Mouse (Mus musculus): ENCODE results near the gene Ap3b1. TPM values are rescaled to one million over a fixed set of nuclear protein-coding genes. Genes with fewer than 3 reads are reported as not detected.

The Ap3b1 gene
- polyA plus RNA-seq, 1 experiment from 2014 or later: 51.4 TPM

GRCm38 (mm10) chr13:94573356-94573755 is 214.6 kb downstream of the Ap3b1 start:
- no peak for ATAC-seq (ENCODE audit: insufficient number of reproducible peaks, insufficient read depth, low FRiP score, low TSS enrichment)
- WGBS: 85% methylated on average over 8 of the region's 8 CpGs
- H3K4me2 ChIP-seq (replicated peaks): no peak overlapping the region
- no peak overlapping the region for H3K4me3 ChIP-seq
- H3K9ac ChIP-seq: no peak overlapping the region
- H3K27ac ChIP-seq: no peak overlapping the region
- H3K36me3 ChIP-seq: no peaks in the 10 kb centered on the region
- no peaks in the 10 kb centered on the region for H3K9me3 ChIP-seq
- H3K4me1 ChIP-seq: peaks cover 6% of the 10 kb centered on the region; the same call in 1 of the 2 replicates
- peaks cover 33% of the 10 kb centered on the region for H3K27me3 ChIP-seq

DNA sequence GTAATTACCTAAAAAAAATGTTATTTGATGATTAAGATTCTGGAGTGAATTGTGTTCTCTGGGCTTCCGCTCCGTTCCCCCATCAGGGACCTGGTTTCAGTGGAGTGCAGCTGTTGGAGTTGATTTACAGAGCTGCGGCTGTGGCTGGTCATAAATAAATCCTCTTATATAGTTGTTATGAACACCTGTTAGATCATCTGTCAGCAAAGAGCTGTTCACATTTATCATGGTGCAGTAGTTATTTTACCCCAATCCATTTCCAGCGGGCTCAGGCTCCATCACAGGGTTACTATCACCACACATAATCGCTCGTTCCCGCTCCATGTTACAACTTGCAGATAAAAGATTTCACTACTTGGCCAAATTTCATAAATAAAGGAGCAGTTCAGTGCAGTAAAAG is 215.1 kb downstream of the Ap3b1 start:
- no peaks in the 10 kb centered on the region for H3K9me3 ChIP-seq
- peaks cover 33% of the 10 kb centered on the region for H3K27me3 ChIP-seq
- H3K4me1 ChIP-seq: peaks cover 6% of the 10 kb centered on the region; the same call in 1 of the 2 replicates
- WGBS: 78% methylated on average over 7 of the region's 7 CpGs
- no peaks in the 10 kb centered on the region for H3K36me3 ChIP-seq
- no peak overlapping the region for H3K27ac ChIP-seq
- no peak overlapping the region for H3K4me2 ChIP-seq (replicated peaks)
- ATAC-seq (ENCODE audit: insufficient number of reproducible peaks, insufficient read depth, low FRiP score, low TSS enrichment): no peak
- H3K4me3 ChIP-seq: no peak overlapping the region
- no peak overlapping the region for H3K9ac ChIP-seq

DNA sequence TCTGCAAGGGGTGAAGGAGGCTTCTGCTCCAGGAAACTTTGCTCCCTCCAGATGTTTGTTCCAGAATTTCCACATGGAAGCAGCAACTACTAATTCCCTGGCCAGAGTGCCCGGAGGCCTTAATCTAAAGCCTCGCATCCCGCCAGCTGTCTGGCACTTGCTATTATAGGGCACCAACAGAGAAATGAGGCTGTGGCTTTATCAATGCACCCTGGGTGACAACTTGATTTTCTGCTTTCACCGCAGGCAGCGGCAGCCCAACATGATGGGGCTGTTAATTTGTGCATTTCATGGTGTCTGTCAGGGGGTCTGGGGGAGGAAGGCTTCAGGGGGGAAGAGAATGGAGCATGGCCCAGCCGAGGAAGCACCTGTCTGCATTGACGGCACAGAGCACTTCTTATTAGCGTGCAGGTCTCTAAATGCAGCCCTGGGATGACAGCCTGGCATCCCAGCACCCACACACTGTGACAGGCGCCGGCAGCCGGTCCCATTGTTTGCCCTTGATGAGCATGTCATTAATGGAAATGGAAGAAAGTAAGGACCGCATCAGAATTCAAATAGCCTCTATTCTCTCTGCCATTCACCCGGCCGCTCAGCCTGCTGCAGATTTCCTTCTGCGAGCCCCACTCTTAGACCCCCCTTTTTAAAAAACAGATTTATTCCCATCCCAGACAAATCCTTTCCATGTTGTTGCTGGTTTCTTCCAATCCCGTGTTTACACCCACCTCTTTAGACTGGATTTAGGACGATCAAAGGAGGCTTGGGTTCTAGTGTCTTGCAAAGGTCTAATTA is 217.0 kb downstream of the Ap3b1 start:
- H3K4me2 ChIP-seq (replicated peaks): no peak overlapping the region

DNA sequence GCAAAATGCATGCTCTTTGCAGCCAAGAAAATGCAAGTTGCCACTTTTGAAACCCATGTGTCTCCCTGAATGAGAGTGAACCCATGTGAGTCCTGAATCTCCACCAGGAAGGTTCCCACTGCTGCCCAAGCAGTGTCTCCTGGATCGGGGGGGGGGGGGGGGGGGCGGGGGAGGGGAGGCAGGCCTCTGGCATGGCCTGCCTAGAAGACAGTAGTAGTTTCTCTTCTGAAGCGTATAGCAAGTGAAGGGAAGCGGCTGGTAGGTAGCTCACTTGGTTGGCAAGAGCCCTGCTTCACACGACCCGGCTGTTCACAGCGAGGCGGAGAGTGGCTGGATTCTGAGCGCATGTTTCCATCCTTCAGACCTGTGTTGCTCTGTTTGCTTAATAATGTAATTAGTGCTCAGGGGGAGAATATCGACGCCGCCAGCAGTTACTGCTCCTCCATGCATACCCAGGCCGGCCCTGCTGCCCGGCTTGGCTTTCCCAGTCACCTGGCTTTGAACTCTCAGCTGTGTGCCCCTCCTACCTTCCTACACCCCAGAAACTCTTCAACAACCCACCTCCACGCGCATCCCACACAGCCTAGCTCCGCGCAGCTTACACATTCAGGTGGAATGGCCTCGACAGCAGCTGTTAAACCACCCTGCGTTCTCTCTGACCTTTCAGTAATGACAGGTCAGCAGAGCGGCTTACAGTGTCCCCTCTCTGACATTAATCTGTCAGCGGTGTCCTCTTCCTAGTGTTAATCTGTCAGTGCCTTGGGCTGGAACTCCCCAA is 217.8 kb downstream of the Ap3b1 start:
- no peaks in the 10 kb centered on the region for H3K9me3 ChIP-seq
- WGBS: 17% methylated on average over 20 of the region's 22 CpGs
- H3K4me3 ChIP-seq: no peak overlapping the region
- H3K27me3 ChIP-seq: peaks cover 33% of the 10 kb centered on the region
- H3K36me3 ChIP-seq: no peaks in the 10 kb centered on the region
- no peak overlapping the region for H3K9ac ChIP-seq
- no peak overlapping the region for H3K4me2 ChIP-seq (replicated peaks)
- no peak for ATAC-seq (ENCODE audit: insufficient number of reproducible peaks, insufficient read depth, low FRiP score, low TSS enrichment)
- H3K27ac ChIP-seq: no peak overlapping the region
- H3K4me1 ChIP-seq: peaks cover 6% of the 10 kb centered on the region; the same call in 1 of the 2 replicates

More for the DNA sequence above, 217.0 kb downstream of the Ap3b1 start:
- Histone ChIP-seq H3K36me3 (no peaks in the 10 kb centered on the region), H3K9ac (no peak overlapping the region), H3K27ac (no peak overlapping the region), H3K4me1 (peaks cover 6% of the 10 kb centered on the region; the same call in 1 of the 2 replicates), H3K27me3 (peaks cover 33% of the 10 kb centered on the region), H3K4me3 (no peak overlapping the region), H3K9me3 (no peaks in the 10 kb centered on the region)
- ATAC-seq (ENCODE audit: insufficient number of reproducible peaks, insufficient read depth, low FRiP score, low TSS enrichment): no peak
- WGBS: 11% methylated on average over 17 of the region's 17 CpGs

DNA sequence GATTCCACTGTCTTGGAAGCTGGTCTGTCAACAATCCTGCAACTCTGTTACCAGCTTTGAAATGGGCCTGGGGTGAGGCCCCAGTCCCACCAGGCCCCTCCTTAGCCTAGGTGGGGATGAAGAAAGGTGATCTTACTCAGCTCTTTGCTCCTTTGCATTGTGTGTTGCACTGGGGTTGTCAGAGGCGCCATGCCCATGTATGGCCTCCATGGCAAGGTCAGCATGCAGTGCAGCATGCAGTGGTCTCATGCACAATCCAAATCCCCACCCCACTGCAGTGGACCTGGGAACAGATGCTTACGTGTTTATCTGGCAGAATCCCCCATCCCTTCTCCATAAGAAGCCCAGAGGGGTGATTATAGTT is 218.4 kb downstream of the Ap3b1 start:
- Histone ChIP-seq H3K27ac (no peak overlapping the region), H3K9me3 (no peaks in the 10 kb centered on the region), H3K4me2 (replicated peaks) (no peak overlapping the region), H3K4me3 (no peak overlapping the region), H3K27me3 (peaks cover 33% of the 10 kb centered on the region), H3K9ac (no peak overlapping the region), H3K4me1 (peaks cover 6% of the 10 kb centered on the region; the same call in 1 of the 2 replicates), H3K36me3 (no peaks in the 10 kb centered on the region)
- no peak for ATAC-seq (ENCODE audit: insufficient number of reproducible peaks, insufficient read depth, low FRiP score, low TSS enrichment)
- 44% methylated on average over 2 of the region's 2 CpGs for WGBS

DNA sequence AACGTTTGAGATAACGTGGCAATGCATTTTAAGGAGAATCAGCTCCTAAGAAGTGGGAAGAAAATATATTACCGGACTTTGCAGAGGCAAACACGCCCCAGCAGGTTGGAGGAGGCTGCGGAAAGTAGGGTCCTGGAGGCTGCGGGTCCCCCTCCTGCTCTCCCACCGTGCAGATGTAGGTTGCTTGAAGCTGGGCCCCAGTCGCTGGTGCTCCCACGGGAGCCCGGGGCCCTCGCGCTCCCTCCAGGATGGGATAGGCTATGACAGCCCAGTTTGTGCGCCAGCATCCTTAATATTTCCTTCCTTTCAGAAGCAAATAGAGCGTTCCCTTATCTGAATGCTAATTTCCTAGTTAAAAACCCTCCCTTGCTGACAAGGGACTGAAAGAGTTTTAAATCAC is 236.5 kb downstream of the Ap3b1 start:
- Histone ChIP-seq H3K4me3 (0 out of 2 replicates have a peak overlapping the region, but pooled peaks have one; percentile 36), H3K4me2 (replicated peaks) (peak overlapping the region; percentile 52), H3K9ac (no peak overlapping the region), H3K9me3 (no peaks in the 10 kb centered on the region), H3K27ac (no peak overlapping the region), H3K36me3 (no peaks in the 10 kb centered on the region), H3K27me3 (peaks cover 67% of the 10 kb centered on the region), H3K4me1 (peaks cover 7% of the 10 kb centered on the region)
- ATAC-seq (ENCODE audit: insufficient number of reproducible peaks, insufficient read depth, low FRiP score, low TSS enrichment): no peak
- WGBS: 4% methylated on average over 14 of the region's 14 CpGs

GRCm38 (mm10) chr13:94595701-94596361 is 237.1 kb downstream of the Ap3b1 start:
- Histone ChIP-seq H3K4me3 (peak overlapping the region; percentile 36), H3K27ac (no peak overlapping the region), H3K4me1 (peaks cover 7% of the 10 kb centered on the region), H3K4me2 (replicated peaks) (peak overlapping the region; percentile 52), H3K9ac (no peak overlapping the region), H3K27me3 (peaks cover 67% of the 10 kb centered on the region), H3K36me3 (no peaks in the 10 kb centered on the region), H3K9me3 (no peaks in the 10 kb centered on the region)
- under 1% methylated on average over 34 of the region's 38 CpGs for WGBS
- ATAC-seq (ENCODE audit: insufficient number of reproducible peaks, insufficient read depth, low FRiP score, low TSS enrichment): no peak

GRCm38 (mm10) chr13:94596386-94597033 is 237.8 kb downstream of the Ap3b1 start:
- H3K27me3 ChIP-seq: peaks cover 67% of the 10 kb centered on the region
- H3K4me3 ChIP-seq: peak overlapping the region; percentile 36
- no peak for ATAC-seq (ENCODE audit: insufficient number of reproducible peaks, insufficient read depth, low FRiP score, low TSS enrichment)
- no peak overlapping the region for H3K9ac ChIP-seq
- no peak overlapping the region for H3K27ac ChIP-seq
- H3K4me2 ChIP-seq (replicated peaks): peak overlapping the region; percentile 52
- no peaks in the 10 kb centered on the region for H3K36me3 ChIP-seq
- no peaks in the 10 kb centered on the region for H3K9me3 ChIP-seq
- 9% methylated on average over 20 of the region's 20 CpGs for WGBS
- peaks cover 7% of the 10 kb centered on the region for H3K4me1 ChIP-seq

DNA sequence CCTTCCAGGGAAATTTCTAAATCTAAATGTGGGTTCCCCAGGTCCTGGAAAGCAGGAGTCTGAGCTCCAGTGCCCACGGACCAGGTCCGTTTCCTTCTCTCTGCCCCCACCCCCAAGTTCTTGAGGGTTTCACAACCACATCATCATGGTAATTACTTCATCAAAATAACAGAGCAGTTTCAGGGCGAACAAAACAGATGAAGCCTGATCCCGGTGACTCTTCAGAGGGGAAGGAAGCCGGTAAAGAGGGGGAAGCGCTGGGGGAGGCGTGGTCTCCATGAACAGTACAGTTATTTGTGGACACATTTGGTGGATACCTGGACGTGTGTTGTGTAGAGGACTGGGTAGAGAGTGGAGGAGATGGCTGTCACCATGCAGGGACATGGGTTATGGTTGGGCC is 241.0 kb downstream of the Ap3b1 start:
- H3K27me3 ChIP-seq: peaks cover 68% of the 10 kb centered on the region
- H3K4me3 ChIP-seq: no peak overlapping the region
- H3K9ac ChIP-seq: no peak overlapping the region
- no peak overlapping the region for H3K27ac ChIP-seq
- no peak for ATAC-seq (ENCODE audit: insufficient number of reproducible peaks, insufficient read depth, low FRiP score, low TSS enrichment)
- no peak overlapping the region for H3K4me2 ChIP-seq (replicated peaks)
- peaks cover 7% of the 10 kb centered on the region for H3K4me1 ChIP-seq
- WGBS: 39% methylated on average over 8 of the region's 8 CpGs
- no peaks in the 10 kb centered on the region for H3K9me3 ChIP-seq
- no peaks in the 10 kb centered on the region for H3K36me3 ChIP-seq

DNA sequence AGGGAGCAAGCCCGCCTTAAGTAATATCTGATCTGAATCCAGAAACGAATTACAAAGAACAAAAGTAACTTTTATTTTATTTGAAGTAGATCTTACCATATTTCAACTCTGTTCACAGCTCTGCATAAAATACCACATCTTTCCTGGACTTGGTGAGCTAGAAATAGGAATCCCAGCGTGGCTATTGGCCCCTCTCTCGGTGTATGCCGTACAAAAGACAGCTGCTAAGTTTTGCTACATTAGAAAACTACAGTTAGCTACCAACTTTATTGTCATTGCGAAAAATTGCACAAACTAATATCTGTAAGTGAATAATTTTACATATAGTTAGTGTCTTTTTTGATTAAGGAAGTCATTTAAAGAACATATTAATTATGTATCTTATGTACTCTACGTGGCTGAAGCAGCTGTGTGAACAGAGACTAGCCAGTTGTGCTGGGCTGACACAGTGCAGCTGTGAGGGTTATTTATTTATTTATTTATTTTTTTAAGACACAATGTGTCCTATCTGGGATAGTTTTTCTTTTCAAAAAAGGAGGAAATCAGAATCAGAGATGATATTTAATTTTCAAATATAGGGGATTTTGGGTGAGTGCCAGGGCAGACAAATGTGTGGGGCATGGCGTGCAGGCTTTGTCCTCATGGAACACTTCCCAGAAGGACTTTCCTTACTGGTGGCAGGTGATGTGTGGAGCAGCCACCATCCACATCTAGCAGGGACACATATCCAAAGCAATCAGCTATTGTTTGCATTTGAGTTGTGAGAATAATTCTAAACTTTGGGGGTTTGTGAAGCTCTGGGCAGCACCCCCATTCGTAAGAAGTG is 248.5 kb downstream of the Ap3b1 start:
- no peak overlapping the region for H3K4me2 ChIP-seq (replicated peaks)
- H3K4me3 ChIP-seq: no peak overlapping the region
- 75% methylated on average over 9 of the region's 9 CpGs for WGBS
- peaks cover 24% of the 10 kb centered on the region for H3K27me3 ChIP-seq
- H3K9ac ChIP-seq: no peak overlapping the region
- H3K9me3 ChIP-seq: no peaks in the 10 kb centered on the region
- H3K36me3 ChIP-seq: no peaks in the 10 kb centered on the region
- peaks cover 11% of the 10 kb centered on the region for H3K4me1 ChIP-seq
- H3K27ac ChIP-seq: no peak overlapping the region
- no peak for ATAC-seq (ENCODE audit: insufficient number of reproducible peaks, insufficient read depth, low FRiP score, low TSS enrichment)

DNA sequence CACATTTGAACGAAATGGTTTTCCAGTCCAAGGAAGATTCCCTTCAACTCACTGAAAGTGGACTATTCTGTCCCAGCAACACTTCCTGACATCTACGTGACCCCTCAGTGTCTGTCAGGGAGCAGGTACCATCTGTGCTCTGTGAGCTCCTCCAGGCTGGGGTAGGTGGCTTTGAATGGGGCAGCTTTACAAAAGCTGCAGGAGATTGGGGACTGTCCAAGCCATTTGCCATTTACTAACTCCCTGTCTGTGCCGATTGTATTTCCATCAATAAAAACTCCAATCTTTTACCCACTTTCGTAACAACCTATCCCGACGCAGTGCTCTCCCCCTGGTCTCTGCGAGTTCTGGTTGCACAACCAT is 249.1 kb downstream of the Ap3b1 start:
- Histone ChIP-seq H3K9ac (no peak overlapping the region), H3K27ac (no peak overlapping the region), H3K36me3 (no peaks in the 10 kb centered on the region), H3K27me3 (peaks cover 24% of the 10 kb centered on the region), H3K4me2 (replicated peaks) (no peak overlapping the region), H3K4me1 (peaks cover 11% of the 10 kb centered on the region), H3K9me3 (no peaks in the 10 kb centered on the region), H3K4me3 (no peak overlapping the region)
- 24% methylated on average over 7 of the region's 7 CpGs for WGBS
- no peak for ATAC-seq (ENCODE audit: insufficient number of reproducible peaks, insufficient read depth, low FRiP score, low TSS enrichment)
